Mouse (Mus musculus) kidney, postnatal 36 days (tissue): ENCODE data around the gene Eif3c.

Experiments
- DNase-seq, 2 experiments: peaks; one replicate each; pipeline ENCODE4 v3.0.0; 2021 to 2022; ENCODE audit warnings: mixed read lengths in 2 of 2

Gene Eif3c

DNA sequence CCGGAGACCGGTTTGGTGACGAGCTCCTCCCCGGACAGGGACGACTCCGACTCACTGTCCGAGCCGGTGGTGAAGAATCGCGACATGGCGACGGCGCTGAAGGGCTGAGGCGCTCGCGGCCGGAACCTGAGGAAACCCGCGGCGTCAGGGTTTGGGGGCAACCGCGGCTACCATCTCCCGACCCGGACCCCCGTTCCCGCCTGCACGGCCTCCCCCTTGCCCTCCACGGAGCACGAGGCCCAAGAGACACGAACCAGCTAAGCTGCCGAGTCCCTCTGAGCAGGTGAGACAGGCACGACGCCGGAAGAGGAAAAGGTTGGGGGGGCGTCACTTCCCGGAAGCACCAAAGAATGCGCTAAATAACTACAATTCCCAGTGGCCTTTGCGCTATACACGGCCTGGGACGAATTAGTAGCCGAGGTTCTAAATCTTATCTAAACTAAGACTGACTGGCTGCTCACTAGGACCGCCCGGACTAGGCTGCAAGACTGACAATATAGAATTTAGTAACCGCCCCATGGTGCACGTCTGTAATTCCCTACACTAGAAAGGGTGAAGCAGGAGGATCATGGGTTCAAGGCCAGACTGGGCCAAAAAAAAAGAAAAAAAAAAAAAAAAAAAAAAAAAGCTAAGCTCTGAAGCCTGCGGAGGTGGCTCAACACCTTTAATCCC lies at the start of gene Eif3c:
Eif3c (minus strand) TSS at position 318 of the 672 bp plus-strand sequence.
- DNase-seq: peak; percentile 90 to 94

DNA sequence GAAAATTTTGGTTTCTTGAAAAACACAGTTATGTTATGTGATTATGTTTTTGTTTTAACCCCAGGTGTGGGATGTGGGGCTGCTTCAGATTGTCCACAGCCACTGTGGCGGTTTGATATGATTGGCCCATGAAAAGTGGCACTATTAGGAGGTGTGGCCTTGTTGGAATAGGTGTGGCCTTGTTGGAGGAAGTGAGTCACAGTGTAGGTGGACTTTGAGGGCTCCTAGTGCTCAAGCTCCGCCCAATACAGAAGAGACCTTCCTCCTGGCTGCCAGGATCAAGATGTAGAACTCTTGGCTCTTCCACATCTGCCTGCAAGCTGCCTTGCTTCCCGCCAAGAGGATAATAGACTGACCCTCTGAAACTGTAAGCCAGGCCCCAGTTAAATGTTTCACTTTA lies 46.5 kb upstream of the Eif3c start:
- no peak for DNase-seq

DNA sequence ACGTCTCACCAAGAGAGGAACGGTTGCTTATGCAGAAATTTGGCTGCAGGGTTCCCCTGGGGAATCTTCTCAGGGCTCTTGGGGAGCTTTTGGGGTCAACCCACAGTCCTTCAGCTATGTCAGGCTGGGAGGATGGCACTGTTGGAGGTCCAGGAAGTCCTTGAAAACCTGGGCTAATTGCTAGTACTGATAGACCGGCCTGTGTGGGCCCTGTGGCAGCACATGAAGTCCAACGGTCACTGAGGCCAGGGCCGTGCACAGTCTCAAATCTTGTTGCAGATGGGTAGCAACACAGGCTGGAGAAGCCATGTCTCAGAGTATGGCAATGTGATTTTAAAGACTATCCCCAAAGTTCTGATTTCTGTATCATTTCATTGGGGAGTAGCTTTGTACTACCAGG lies 41.6 kb upstream of the Eif3c start:
- DNase-seq: no peak

DNA sequence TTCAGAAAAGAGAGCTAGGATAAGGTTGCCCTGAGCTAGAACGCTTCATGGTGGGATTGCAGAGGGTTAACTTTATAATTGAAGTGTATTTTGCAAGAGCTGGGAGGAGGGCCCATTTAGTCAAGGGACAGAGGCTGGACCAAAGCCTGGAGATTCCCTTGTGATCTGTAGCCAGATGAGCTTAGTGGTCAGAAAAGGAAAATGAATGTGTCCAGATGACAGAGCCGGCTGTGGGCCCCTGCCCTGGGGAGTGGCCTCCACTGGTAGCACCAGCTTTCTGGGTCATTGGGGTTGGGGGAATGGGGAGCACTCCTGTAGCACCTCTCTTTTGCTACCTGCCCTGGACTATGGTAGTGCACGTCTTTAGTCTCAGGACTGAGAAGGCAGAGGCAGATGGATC lies 40.9 kb upstream of the Eif3c start:
- DNase-seq: peak in 1 of 2 experiments; percentile 30

DNA sequence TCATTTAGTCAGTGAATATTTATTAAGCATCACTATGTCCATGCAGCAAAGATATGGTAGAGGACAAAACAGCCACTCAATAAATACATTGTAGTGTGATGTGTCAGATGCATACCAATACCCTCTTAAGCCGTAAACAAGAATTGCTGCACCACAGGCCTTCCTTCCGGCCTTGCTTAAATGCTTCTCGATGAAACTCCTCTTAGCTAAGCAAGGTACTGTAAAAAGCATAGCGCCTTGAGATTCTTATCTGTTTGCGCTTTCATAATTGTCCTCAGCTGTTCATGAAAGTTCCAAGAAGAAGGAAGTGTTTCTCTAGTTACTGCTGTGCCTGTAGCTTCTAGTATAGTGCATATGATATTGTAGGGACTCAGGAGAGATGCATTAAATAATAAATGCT lies 40.4 kb upstream of the Eif3c start:
- no peak for DNase-seq

DNA sequence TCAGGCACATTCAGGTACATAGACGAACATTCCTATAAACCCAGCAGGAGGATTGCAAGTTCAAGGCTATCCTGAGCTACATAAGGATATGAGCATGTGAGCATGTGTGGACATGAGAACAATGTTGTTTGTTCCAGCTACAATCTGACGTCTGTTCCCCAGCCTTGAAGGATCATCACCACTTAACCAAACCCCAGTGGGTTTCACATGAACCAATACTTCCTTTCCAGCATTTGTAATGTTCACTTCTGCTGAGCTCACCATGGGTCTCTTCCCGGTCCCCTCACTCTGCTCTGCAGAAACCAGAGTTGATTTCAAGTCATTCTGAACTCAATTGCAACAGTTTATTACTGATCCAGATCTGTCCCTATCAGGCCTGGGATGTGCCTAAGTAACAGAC lies 36.4 kb upstream of the Eif3c start:
- DNase-seq: no peak

DNA sequence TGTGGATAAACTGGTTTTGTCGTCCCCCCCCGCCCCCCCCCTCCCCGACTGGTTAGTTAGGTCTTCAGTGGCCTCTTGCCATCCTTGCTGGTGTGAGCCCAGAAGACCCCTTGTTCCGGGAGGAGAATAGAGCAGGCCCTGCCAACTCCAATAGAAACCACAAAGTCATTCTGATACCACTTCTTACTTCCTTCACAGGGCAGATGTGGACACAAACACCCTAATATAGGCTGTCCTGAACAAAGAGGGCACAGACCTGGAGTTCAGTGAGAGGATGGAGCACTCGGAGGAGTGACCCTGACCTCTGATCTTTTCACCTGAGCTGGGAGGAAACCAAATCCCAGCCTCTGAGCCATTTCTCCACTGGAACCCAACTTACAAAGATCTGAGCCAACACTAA lies 35.7 kb upstream of the Eif3c start:
- DNase-seq: no peak

DNA sequence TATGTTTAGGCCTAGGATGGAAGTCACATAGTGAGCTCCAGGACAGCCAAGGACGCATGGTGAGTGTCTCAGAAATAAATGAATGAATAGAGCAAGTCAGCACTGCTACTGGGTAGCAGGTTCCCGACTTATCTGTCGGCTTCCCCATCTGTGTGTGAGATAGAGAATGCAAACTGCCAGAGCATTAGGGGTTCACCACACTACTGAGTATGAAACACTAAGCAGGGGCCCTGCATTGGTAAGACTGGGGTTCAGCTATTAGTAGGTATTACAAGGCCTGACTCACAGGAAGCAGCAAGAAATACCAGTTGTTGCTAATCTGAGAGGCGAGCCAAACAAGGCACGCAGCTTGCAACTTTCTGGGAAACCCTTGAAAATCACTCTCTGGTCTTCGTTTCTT lies 32.7 kb upstream of the Eif3c start:
- DNase-seq: no peak

DNA sequence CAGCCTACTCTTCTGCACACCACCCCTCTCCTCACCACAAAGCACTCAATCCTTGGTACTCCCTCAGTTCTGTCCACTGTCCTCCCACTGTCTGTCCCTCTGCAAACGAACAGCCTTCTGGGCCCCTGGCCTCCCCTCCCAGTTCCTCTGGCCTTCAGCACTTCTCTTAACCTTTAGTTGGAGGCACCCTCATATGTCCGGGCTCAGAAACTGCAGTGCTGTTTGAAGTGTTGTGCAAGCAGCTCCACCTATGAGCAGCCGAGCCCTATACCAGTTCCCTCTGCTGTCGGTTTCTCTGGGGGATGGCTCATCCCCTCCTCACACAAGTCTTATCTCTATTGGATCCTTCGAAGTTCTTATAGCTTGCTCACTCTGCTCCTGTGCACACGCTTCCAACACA lies 30.2 kb upstream of the Eif3c start:
- DNase-seq: no peak

DNA sequence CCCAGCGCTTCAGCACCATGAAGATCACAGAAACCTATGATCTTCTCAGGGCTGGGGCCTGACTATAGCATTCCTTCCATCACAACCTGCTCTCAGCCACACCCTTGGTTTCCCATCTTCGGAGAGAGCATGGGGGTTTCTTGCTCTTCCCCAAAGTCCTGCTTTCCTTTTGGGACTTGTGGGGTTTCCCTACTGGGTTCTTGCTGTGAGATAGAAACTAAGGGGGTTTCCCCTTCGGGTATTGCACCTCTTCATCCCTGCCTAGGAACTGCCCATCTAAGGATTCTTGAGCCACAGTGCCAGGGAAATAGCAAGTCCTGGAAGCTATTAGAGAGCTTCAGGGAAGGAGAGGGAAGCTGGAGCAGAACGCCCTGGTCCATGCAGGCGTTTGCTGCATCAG lies 29.7 kb upstream of the Eif3c start:
- no peak for DNase-seq

DNA sequence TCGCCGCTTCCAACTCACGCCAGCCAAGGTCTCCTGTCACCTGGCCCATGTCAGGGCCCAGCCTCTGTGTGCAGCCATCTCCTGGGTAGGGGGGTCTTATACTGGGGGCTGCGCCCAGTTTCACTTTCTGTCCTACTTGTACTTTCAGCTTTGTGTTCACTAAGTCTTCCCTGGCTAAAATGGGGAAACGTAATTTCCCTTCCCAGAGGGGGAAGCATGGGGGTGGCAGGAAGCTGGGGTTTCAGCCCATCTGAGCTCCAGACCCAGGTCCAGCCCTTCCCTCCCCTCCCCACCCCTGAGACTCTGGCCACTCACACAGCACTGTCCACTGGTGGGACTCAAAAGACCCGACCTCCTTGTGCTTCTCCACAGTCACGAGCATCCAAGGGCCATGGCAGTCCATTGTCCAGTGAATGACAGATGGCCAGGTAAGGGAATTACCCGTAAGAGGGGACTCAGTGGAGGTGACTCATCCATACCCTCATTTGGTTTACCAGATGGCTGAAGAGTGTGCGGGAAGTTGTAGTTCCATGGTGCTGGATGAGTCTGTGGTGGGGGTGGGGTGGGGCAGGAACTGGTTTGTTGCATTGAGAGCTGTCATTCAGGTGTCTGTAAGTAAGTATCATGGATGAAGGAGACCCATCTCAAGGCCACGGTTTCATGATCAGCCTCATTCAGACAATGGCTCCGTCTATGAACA lies 28.8 kb upstream of the Eif3c start, which contains the start of gene Il27:
Il27 (minus strand) TSS at position 80 of the 700 bp plus-strand sequence.
- DNase-seq: no peak

DNA sequence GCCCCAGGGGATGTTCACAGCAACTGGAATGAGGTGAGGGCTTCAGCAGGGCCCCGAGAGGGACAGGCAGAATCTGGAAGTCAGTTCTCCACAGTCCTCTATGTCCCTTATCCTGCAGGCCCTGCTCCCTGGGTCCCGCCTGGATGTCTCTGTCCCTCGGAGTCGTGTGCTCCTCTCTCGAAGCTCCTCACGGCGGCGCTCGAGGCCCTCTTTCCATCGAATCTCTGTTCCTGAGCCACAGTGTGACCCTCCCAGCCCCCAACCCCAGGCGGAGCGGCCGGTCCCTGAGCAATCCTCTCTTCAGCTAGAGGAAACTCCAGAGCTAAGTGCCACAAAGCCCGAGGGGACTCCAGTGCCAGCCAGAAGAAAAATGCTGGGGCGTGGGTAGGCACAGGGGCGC lies 21.6 kb upstream of the Eif3c start:
- peak in 1 of 2 experiments; percentile 68 for DNase-seq

DNA sequence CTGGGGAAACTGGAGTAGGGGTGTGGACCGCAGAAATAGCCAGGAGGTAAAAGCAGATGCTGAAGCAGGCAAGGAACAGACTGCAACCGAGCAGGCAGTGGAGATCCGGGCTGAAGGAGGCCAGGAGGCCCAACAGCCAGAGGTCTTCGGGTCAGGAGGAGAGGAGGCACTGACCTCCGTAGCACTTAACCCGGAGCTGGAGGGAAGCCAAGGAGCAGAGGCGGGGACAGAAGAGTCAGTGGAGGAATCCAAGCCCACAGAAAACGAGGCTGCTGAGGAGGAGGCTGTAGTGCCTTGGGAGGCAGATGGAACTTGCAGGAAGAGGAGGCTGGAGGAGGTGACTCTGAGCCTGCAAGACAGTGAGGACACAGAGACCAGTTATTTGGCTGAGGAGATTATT lies 20.6 kb upstream of the Eif3c start:
- peak; percentile 81 for DNase-seq

DNA sequence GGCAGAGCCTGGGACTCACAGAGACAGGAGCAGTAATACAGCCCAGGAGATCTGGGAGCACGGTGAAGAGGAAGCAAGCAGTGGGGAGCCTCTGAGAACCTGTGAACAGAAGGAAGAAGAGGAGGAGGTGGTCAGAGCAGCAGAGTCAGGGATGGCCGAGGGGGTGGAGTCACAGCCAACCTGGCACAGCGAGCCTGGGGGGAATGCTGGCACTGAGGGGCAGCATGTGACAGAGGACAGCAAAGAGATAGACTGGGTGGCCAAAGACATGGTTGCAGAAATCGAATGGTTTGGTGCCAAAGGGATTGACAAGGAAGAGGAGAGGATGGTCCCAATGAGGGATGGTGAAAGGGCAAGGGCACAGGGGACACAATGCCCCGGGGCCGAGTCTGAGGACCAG lies 19.5 kb upstream of the Eif3c start, which contains the start of gene Cln3:
Cln3 (minus strand) TSS at position 101 of the 400 bp plus-strand sequence.
- DNase-seq: no peak

DNA sequence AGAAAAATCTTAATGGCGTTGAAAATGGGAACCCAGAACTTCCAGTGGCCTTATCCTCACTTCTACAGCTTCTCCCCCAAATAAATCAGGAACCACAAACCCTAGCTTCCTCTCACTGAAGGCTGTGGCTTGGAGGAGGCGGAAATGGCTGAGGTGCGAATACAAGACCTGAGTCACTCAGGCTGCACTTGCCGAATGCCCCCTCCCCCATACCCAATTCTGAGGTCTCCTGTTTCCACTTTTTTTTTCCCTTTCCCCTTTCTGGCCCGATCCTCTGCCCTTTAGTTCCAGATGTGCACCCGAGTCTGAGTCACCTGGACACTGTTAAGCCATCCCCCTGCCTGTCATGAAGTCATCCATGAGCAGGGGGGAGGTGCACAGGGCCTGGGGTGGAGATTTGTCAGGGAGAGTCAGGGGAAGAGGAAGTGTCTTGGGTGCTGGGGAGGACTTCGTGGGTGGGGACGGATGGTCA lies 18.3 kb upstream of the Eif3c start, which contains the start of gene Apobr:
Apobr (plus strand) TSS at position 437 of the 472 bp plus-strand sequence.
- no peak for DNase-seq

DNA sequence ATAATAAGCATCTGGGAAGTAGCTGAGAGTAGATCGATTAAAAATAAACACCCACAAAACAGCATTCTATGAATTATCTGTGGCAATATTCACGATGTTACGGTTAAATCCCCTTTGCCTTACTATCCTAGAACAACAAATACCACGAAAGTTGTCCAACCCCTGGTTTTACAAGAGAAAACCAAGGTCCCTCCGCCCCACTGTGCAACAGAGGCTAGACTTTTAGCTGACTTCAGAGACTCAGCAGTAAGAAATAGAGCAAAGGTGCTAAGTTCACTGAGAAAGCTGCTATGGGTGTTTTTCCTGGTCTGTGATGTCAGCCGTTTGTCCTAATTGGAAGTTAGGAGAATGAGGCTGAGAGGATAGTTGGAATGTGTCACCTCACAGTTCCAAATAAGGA lies 17.6 kb upstream of the Eif3c start:
- DNase-seq: no peak

DNA sequence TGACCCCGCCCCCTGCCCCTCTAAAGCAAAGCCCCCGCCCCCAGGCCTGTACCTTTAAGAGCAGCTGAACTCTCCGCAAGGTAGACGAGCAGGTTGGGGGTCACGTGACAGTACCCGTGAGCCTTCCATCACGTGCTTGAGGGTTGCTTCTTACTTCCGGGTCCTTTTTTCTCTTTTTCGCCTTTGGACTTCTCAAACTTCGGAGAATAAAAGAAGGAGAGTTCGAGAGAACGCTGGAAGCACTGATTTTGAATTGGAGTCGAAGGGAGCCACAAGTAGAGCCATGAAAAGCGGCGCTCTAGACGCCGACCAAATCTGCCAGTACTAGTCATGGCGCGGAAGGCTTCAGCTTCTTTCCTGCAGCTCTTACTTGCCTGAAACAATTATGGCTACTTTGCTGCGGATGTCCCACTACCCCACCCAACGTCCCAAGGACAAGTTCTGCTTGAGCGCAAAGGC lies 17.1 kb upstream of the Eif3c start:
- DNase-seq: peak; percentile 94 to 96

DNA sequence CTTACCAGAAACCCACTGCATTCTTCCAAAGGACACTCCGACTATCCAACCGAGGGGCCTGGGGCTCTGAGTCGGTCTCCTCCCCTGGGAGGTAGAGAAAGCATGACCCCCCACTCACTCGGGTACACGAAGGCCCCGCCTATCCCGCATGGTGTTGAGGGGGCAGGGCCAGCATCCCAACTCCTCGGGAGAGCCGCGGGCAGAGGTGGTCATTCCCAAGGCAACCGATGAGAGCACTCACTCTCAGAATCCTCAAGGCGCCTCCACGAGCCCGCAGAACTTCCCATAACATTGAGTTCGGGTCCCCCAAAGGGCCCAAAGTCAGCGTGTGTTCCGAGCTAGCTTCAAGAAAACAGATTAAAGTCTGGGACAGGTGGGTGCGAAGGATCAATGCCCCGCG lies 16.5 kb upstream of the Eif3c start:
- DNase-seq: peak; percentile 44 to 59

DNA sequence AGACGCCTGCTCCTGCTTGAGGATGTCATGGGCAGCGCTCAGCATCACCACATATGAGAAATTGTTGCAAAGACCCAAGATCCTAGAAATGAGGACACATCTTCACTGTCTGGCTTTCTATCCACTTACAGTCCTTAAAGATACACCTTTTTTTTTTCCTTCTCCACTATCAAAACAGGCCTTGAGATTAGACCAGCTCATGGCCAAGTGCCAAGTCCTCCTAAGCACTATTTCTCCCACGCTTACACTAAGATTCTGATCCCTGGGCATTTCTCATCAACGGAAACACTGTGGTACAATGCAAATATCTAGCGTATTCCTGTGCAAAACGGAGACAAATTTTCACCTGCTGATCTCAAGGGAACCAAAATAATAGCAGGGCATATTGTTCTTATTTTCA lies 15.4 kb upstream of the Eif3c start:
- no peak for DNase-seq

DNA sequence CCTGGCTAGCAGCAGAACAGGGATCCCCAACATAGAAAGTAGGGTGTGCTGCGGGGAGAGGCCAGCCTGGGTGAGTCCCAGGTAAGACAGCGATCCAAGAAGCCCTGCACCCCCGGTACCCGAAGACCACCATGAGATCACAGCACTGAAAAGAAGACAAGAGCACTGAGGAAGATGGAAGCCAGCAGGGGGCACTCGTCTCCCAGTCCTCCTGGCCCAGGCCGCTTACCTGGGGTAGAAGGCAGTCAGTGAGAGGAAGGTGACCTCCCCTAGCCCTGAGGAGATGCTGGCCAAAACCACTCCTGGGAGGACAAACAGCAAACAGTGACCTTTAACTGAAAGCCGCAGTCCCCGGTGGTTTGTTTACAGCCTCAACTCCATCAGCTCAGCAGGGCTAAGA lies 13.0 kb upstream of the Eif3c start:
- DNase-seq: peak; percentile 74 to 88

DNA sequence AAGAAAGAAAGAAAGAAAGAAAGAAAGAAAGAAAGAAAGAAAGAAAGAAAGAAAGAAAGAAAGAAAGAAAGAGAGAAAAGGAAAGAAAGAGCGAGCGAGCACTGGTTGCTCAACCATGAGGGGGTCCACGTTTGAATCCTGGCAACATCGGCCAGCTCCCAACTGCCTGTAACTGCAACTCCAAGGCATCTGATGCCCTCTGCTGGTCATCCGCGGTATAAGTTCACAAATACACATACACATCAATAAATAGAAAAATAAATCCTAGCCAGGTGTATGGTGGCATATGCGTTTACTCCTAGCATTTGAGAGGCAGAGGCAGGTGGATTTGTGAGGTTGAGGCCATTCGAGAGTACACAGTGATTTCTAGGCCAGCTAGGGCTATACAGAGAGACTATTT lies 10.7 kb upstream of the Eif3c start:
- DNase-seq: peak; percentile 64 to 84

DNA sequence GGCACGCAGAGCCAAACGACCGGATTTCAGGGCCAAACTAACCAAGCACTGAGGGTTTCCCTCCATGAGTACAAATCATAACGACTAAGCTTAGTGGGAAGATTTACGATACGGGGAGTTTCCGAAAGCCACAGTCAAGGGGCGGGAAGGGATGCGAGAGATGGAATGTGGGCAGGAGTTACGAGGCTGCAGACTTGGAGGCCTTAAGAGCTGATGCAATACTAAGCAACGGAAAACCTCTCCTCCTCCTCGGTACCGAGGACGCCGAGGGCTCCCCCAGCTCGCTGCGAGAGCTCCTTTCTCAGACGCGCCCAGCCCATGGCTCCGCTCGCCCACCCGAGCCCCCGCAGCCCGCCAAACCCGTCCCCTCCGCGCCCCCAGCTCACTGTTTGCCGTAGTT lies 518 bp downstream of the Eif3c start:
- peak; percentile 33 to 43 for DNase-seq

DNA sequence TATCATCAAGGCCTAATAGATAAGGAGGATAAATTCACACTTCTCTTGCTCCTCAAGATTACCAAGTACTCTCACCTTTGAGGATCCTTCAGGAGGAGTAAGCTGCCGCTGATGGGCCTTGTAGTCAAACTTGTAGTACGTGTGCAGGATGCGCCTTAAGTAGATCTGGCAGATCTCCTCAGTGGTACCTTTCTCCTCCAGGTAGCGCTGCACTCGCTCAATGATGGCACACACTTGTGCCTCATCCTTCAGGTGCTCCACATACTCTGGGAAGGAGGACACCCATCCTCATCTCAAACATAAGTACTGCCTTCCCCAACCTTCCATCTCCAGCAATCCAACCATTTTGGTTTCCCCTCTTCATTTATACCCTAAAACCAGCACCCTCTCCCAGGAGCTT lies 9.6 kb downstream of the Eif3c start:
- DNase-seq: no peak

DNA sequence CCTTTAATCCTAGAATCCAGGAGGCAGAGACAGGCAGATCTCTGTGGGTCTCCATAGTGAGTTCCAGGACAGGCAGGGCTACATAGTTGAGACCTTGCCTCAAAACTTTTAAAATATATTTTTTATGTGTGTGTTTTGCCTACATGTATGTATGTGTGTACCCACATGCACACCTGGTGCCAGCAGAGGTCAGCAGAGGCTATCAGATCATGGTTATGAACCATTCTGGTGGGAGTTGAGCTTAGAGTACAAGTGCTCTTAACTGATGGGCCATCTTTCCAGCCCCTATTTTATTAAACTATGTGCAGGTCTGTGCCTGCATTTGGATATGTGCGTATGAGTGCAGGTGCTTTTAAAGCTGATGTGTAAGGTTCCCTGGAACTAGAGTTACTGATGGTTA lies 11.4 kb downstream of the Eif3c start:
- DNase-seq: peak; percentile 17 to 34
